8 mouse cellular contexts compared by ENCODE assay signal in the genomic region with DNA sequence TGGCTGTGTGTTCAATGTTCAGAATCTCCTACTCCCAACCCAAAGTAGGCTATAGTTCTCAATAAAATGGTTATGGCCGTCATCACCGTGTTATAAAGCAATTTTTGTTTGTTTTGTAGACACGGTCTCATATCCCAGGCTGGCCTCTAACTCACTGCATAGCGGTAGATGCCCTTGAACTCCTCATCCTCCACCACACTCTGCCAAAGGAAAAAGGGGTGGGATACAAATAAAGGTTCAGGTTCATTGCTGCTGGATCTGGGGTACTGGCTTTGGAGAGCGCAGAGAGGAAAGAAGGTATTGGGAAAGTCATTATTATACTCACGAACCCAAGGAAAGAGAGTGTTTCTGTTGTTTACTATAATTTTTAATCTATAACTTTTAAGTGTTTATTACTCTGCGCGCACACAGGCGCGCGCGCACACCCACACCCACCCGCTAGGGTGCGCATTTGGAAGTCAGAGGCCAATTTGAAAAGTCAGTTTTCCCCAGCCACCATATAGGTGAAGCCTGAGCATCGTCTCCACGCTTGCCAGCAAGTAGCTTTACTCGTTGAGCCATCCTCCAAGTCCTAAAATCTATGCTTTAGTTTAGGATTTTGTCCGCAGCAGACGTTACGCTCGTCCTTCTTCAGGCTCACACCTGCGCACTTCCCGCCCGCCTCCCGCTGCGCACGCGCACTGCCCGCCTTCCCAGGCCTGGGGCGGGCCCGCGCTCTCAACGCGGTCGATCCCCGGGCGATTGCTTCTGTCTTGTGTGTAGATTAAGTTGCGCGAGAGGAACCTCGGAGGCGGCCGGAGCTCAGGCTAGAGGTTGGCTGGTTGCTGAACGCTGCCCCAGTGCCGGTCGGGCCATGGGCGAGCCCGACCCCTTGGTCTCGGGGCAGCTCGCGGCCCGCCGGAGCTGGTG. TPM values are rescaled to one million over a fixed set of nuclear protein-coding genes. Genes with fewer than 3 reads are reported as not detected.
DNase-seq lines count a peak whose midpoint lies in the region; ATAC-seq and TF ChIP-seq lines count a peak whose summit lies in the region.

Rnf8 (plus strand) TSS at position 676 of the 909 bp plus-strand sequence.
Gm28043 (plus strand) TSS at position 762 of the 909 bp plus-strand sequence.

- H3K9me3 ChIP-seq in heart, embryonic 12.5 days (replicated peaks), result no peaks in the 10 kb centered on the region
- no peaks in the 10 kb centered on the region for H3K9me3 ChIP-seq in kidney, postnatal 0 days (replicated peaks; ENCODE audit: low read length)
- no peaks in the 10 kb centered on the region for H3K9me3 ChIP-seq in liver, embryonic 11.5 days (ENCODE audit: control insufficient read depth, low read length)
- H3K9me3 ChIP-seq in stomach, embryonic 14.5 days (ENCODE audit: control insufficient read depth, low read depth, low read length), result no peaks in the 10 kb centered on the region

- peak; percentile 97 for DNase-seq in CD4-positive helper T cell, adult 2 months (ENCODE audit: low read depth, low spot score)
- DNase-seq in brain, embryonic 18.5 days (ENCODE audit: low read depth, low spot score), result peak; percentile 83
- DNase-seq in kidney, postnatal 0 days (ENCODE audit: low spot score), result peak; percentile 96
- peak; percentile 94 for DNase-seq in liver, embryonic 11.5 days (ENCODE audit: low spot score)
- DNase-seq in naive thymus-derived CD4-positive, alpha-beta T cell, adult 2 months (ENCODE audit: low read depth), result peak; percentile 97

- peak within 1 kb of the TSS; percentile 91 for H3K4me3 ChIP-seq in heart, embryonic 12.5 days
- peak within 1 kb of the TSS; percentile 82 for H3K4me3 ChIP-seq in kidney, postnatal 0 days (replicated peaks; ENCODE audit: low read depth, low read length)
- peak within 1 kb of the TSS; percentile 97 for H3K4me3 ChIP-seq in liver, embryonic 11.5 days (ENCODE audit: low read depth, low read length)
- H3K4me3 ChIP-seq in stomach, embryonic 14.5 days (ENCODE audit: low read depth, low read length), result peak within 1 kb of the TSS; percentile 98

- peaks cover 11% of the 10 kb centered on the region; the same call in 1 of the 2 replicates for H3K36me3 ChIP-seq in heart, embryonic 12.5 days
- 0 out of 2 replicates have a peak, but pooled peaks cover 3% of the 10 kb centered on the region for H3K36me3 ChIP-seq in kidney, postnatal 0 days (ENCODE audit: insufficient read depth, low read length)
- peaks cover 2% of the 10 kb centered on the region; the same call in 1 of the 2 replicates for H3K36me3 ChIP-seq in liver, embryonic 11.5 days (ENCODE audit: control insufficient read depth, insufficient read depth, low read length)
- H3K36me3 ChIP-seq in stomach, embryonic 14.5 days (ENCODE audit: control insufficient read depth, insufficient read depth, low read length), result peaks cover 7% of the 10 kb centered on the region; the same call in 1 of the 2 replicates

- H3K27me3 ChIP-seq in heart, embryonic 12.5 days (replicated peaks), result no peaks in the 10 kb centered on the region
- H3K27me3 ChIP-seq in kidney, postnatal 0 days (ENCODE audit: insufficient read depth, low read length), result no peaks in the 10 kb centered on the region
- no peaks in the 10 kb centered on the region for H3K27me3 ChIP-seq in liver, embryonic 11.5 days (replicated peaks; ENCODE audit: control insufficient read depth, insufficient read depth, low read length)
- H3K27me3 ChIP-seq in stomach, embryonic 14.5 days (ENCODE audit: control insufficient read depth, insufficient read depth, low read length), result no peaks in the 10 kb centered on the region

- H3K4me2 ChIP-seq in heart, embryonic 12.5 days, result peak within 1 kb of the TSS; percentile 92
- H3K4me2 ChIP-seq in kidney, postnatal 0 days (ENCODE audit: low read length), result peak within 1 kb of the TSS; percentile 89
- H3K4me2 ChIP-seq in liver, embryonic 11.5 days, result peak within 1 kb of the TSS; percentile 74
- H3K4me2 ChIP-seq in stomach, embryonic 14.5 days (replicated peaks; ENCODE audit: low read depth, low read length), result peak within 1 kb of the TSS; percentile 81

- H3K27ac ChIP-seq in heart, embryonic 12.5 days (ENCODE audit: poor library complexity, severe bottlenecking), result peak within 1 kb of the TSS; percentile 96
- H3K27ac ChIP-seq in kidney, postnatal 0 days, result peak within 1 kb of the TSS; percentile 97
- peak within 1 kb of the TSS; percentile 96 for H3K27ac ChIP-seq in liver, embryonic 11.5 days (ENCODE audit: low read depth, low read length)
- H3K27ac ChIP-seq in stomach, embryonic 14.5 days (ENCODE audit: low read length), result peak within 1 kb of the TSS; percentile 94

- peak; percentile 63 for TF ChIP-seq CTCF in kidney, postnatal 0 days (IDR thresholded peaks at IDR 0.05; ENCODE audit: low read depth)

- H3K4me1 ChIP-seq in heart, embryonic 12.5 days (replicated peaks), result peaks cover 36% of the 10 kb centered on the region
- H3K4me1 ChIP-seq in kidney, postnatal 0 days (replicated peaks; ENCODE audit: insufficient read depth, low read length), result peaks cover 21% of the 10 kb centered on the region; the same call in 1 of the 2 replicates
- peaks cover 19% of the 10 kb centered on the region for H3K4me1 ChIP-seq in liver, embryonic 11.5 days (replicated peaks; ENCODE audit: control insufficient read depth, insufficient read depth, low read length)
- peaks cover 23% of the 10 kb centered on the region for H3K4me1 ChIP-seq in stomach, embryonic 14.5 days (ENCODE audit: control insufficient read depth, insufficient read depth, low read length)

- peak; percentile 89 for ATAC-seq in erythroid progenitor cell, adult 5-6 weeks (replicated peaks; ENCODE audit: low FRiP score, poor library complexity, severe bottlenecking)
- peak; percentile 92 for ATAC-seq in heart, embryonic 12.5 days (ENCODE audit: insufficient number of reproducible peaks, low FRiP score)
- ATAC-seq in kidney, postnatal 0 days (replicated peaks; ENCODE audit: low FRiP score, low read depth), result peak; percentile 92
- peak; percentile 92 for ATAC-seq in liver, embryonic 11.5 days (replicated peaks; ENCODE audit: low FRiP score)
- peak; percentile 91 for ATAC-seq in stomach, embryonic 14.5 days (ENCODE audit: insufficient number of reproducible peaks, insufficient read depth, low FRiP score, low read depth)

- H3K9ac ChIP-seq in heart, embryonic 12.5 days, result peak within 1 kb of the TSS; percentile 96
- peak within 1 kb of the TSS; percentile 92 for H3K9ac ChIP-seq in kidney, postnatal 0 days (ENCODE audit: low read depth, low read length)
- H3K9ac ChIP-seq in liver, embryonic 11.5 days (ENCODE audit: low read depth, low read length), result peak within 1 kb of the TSS; percentile 99
- peak within 1 kb of the TSS; percentile 96 for H3K9ac ChIP-seq in stomach, embryonic 14.5 days (replicated peaks; ENCODE audit: low read depth, low read length)

- WGBS in heart, embryonic 12.5 days, result 2% methylated on average over 52 of the region's 52 CpGs
- WGBS in kidney, postnatal 0 days, result 2% methylated on average over 52 of the region's 52 CpGs
- 1% methylated on average over 52 of the region's 52 CpGs for WGBS in liver, embryonic 11.5 days
- WGBS in stomach, embryonic 14.5 days, result 2% methylated on average over 52 of the region's 52 CpGs

RNA-seq across cellular contexts. Expression of gene Rnf8, which starts in this region (rescaled TPM):
- total RNA-seq in erythroid progenitor cell, adult 5-6 weeks (2015; ENCODE audit: low replicate concordance), result 62.0 and 77.1 TPM in 2 replicates
- total RNA-seq in erythroid progenitor cell, adult 5-6 weeks (2017; ENCODE audit: low replicate concordance), result 71.4 and 80.5 TPM in 2 replicates
- polyA plus RNA-seq in heart, embryonic 12.5 days (2016; fragmentation: Nextera tagmentation; extraction: Ambion mirVana), result 52.2 and 58.7 TPM in 2 replicates
- polyA plus RNA-seq in kidney, postnatal 0 days (2015; fragmentation: Nextera tagmentation; extraction: Ambion mirVana), result 50.3 and 56.1 TPM in 2 replicates
- polyA plus RNA-seq in liver, embryonic 11.5 days (2014; fragmentation: Nextera tagmentation; extraction: Ambion mirVana), result 76.9 and 77.1 TPM in 2 replicates
- polyA plus RNA-seq in stomach, embryonic 14.5 days (2014; fragmentation: Nextera tagmentation; extraction: Ambion mirVana), result 79.0 and 80.8 TPM in 2 replicates

RNA-seq across cellular contexts. Expression of gene Gm28043, which starts in this region (rescaled TPM):
- total RNA-seq in erythroid progenitor cell, adult 5-6 weeks (2015; ENCODE audit: low replicate concordance), result 4.0 and 10.5 TPM in 2 replicates
- total RNA-seq in erythroid progenitor cell, adult 5-6 weeks (2017; ENCODE audit: low replicate concordance), result 29.7 and 39.3 TPM in 2 replicates
- polyA plus RNA-seq in heart, embryonic 12.5 days (2016; fragmentation: Nextera tagmentation; extraction: Ambion mirVana), result 2.1 and 2.5 TPM in 2 replicates
- polyA plus RNA-seq in kidney, postnatal 0 days (2015; fragmentation: Nextera tagmentation; extraction: Ambion mirVana), result 1.2 and 2.1 TPM in 2 replicates
- 2.0 and 2.6 TPM in 2 replicates for polyA plus RNA-seq in liver, embryonic 11.5 days (2014; fragmentation: Nextera tagmentation; extraction: Ambion mirVana)
- polyA plus RNA-seq in stomach, embryonic 14.5 days (2014; fragmentation: Nextera tagmentation; extraction: Ambion mirVana), result 2.7 and 4.3 TPM in 2 replicates

Comparison
In these comparisons a context has a peak if more than half of its experiments do, and no peak if none do; other contexts are left out.
1. Peak in every context shown above with its lines: DNase-seq, ATAC-seq, H3K4me3 ChIP-seq and H3K27ac ChIP-seq.